Mouse (Mus musculus): Measurements from ENCODE around the gene Kdm4d. TPM values are rescaled to one million over a fixed set of nuclear protein-coding genes. Genes with fewer than 3 reads are reported as not detected.

Gene Kdm4d
- polyA plus RNA-seq (2012; rRNA removed): 0.02 and 0.12 TPM in 2 replicates

DNA sequence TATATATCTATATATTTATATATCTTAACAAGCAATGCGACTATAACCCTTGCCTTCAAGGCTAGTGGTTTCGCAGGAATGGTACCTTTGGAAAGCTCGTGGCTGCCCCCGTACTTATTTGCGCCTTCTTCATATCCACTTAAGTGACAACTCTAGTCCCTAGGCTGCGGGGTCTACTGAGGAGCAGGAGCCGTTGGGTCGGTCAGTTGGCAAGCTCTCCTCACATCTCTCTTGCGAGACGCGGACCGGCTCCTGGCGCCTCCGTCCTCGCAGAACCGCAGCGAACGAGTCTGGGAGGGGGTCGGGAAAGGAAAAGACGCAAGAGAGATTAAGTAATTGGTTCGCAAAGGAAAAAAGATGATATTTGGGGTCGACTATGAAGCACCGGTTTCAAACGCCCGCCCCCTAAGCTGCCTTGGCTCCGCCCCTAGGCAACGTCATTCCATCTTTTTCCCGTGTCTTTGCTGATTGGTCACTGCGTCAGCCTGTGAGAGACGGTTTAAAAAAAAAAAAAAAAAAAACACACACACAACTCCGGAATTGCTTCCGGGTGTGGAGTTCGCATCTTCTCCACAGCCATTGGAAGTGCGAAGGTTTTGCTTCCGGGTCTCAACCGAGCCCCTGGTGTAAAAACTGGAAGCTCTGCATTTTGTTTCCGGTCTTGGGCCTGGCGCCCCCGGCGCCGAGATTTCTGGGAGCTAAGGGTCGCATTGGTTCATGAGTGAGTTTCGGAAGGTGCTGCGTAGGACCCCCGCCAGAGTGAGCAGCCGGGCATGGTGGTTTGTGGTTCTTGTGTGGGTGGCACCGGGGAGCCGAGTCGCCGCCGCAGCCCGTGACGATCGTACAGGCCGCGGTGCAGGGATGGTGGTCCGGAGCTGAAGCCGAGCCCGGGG, at the start of gene Kdm4d, which contains the start of gene Cwc15:
Gene Kdm4d, minus strand, starts transcription at position 460 of the 893 bp plus-strand sequence.
Gene Cwc15, plus strand, starts transcription at position 595 of the 893 bp plus-strand sequence.

Other genes with a start within 250 kb of the Kdm4d start
- gene Sesn3, start 225.4 kb downstream of the Kdm4d start, polyA plus RNA-seq (2012; rRNA removed): 24.9 and 36.7 TPM in 2 replicates
- gene Endod1, start 119.0 kb downstream of the Kdm4d start, polyA plus RNA-seq (2012; rRNA removed): 5.9 and 6.9 TPM in 2 replicates
- gene Cwc15, start 135 bp upstream of the Kdm4d start, polyA plus RNA-seq (2012; rRNA removed): 131 and 174 TPM in 2 replicates
- gene Amotl1, start 144.6 kb upstream of the Kdm4d start, polyA plus RNA-seq (2012; rRNA removed): 29.9 and 38.8 TPM in 2 replicates
- gene Piwil4, start 240.3 kb upstream of the Kdm4d start, polyA plus RNA-seq (2012; rRNA removed): 0.13 and 0.17 TPM in 2 replicates